Mouse (Mus musculus) ES-Bruce4 (cell line): ENCODE data around the gene Mepe. TPM values are rescaled to one million over a fixed set of nuclear protein-coding genes. Genes with fewer than 3 reads are reported as not detected.

ENCODE experiments used
- H3K27ac ChIP-seq: 2 replicates; pipeline ENCODE4 v1.5.1; 2012; ENCODE audit warnings: low read length, inconsistent platforms; ENCODE audit not compliant: insufficient read depth
- H3K27me3 ChIP-seq: 2 replicates; pipeline ENCODE4 v1.6.1; 2012; ENCODE audit warnings: mild to moderate bottlenecking, low read length, inconsistent platforms; ENCODE audit not compliant: control insufficient read depth, poor library complexity, insufficient read depth, severe bottlenecking
- H3K36me3 ChIP-seq: 2 replicates; pipeline ENCODE4 v1.6.1; 2012; ENCODE audit warnings: inconsistent platforms, mild to moderate bottlenecking, low read length, moderate library complexity; ENCODE audit not compliant: control insufficient read depth, poor library complexity, insufficient read depth, severe bottlenecking
- H3K4me1 ChIP-seq: one replicate; pipeline ENCODE4 v1.8.1; 2011; ENCODE audit warnings: low read length; ENCODE audit not compliant: control insufficient read depth, insufficient read depth
- H3K4me3 ChIP-seq: 2 replicates; pipeline ENCODE4 v1.5.1; 2011; ENCODE audit warnings: low read depth, mild to moderate bottlenecking, low read length
- H3K9ac ChIP-seq: 2 replicates; pipeline ENCODE4 v1.6.1; 2012; ENCODE audit warnings: low read depth, mild to moderate bottlenecking, inconsistent platforms; ENCODE audit not compliant: poor library complexity, severe bottlenecking
- H3K9me3 ChIP-seq: replicated peaks from 2 replicates; pipeline ENCODE4 v1.6.1; 2012; ENCODE audit warnings: mild to moderate bottlenecking, low read length, inconsistent platforms; ENCODE audit not compliant: control insufficient read depth, poor library complexity, insufficient read depth, severe bottlenecking
- CTCF ChIP-seq: IDR thresholded peaks from one replicate; pipeline ENCODE4 v1.8.1; 2011; ENCODE audit warnings: low read depth, low read length
- EP300 ChIP-seq: IDR thresholded peaks from 2 replicates; pipeline ENCODE4 v1.6.1; 2011; ENCODE audit warnings: low read depth, low read length; ENCODE audit not compliant: insufficient read depth
- POLR2A ChIP-seq: IDR thresholded peaks from one replicate; pipeline ENCODE4 v1.8.1; 2011; ENCODE audit warnings: low read length; ENCODE audit not compliant: insufficient read depth
- polyA plus RNA-seq: library from polyadenylated mRNA; stranded (reverse); fragments of >200 nt; gene quantifications from 2 replicates; pipeline ENCODE4 v1.2.4, GENCODE M21; 2011; ENCODE audit warnings: low read depth; ENCODE audit not compliant: missing spikeins, insufficient read depth, insufficient read length

Gene Mepe
- polyA plus RNA-seq = not detected in 2 replicates

GRCm38 (mm10) chr5:104325029-104325428, at the start of gene Mepe:
Gene Mepe, plus strand, starts transcription at chr5:104325329.
- Histone ChIP-seq H3K4me1 (no peaks in the 10 kb centered on the region), H3K9ac (no peak within 1 kb of the TSS)
- TF ChIP-seq CTCF = no peak
- TF ChIP-seq POLR2A = no peak
- TF ChIP-seq EP300 = no peak

GRCm38 (mm10) chr5:104294201-104294600, 30.9 kb upstream of the Mepe start:
- Histone ChIP-seq H3K27ac (no peak overlapping the region), H3K4me3 (no peak overlapping the region), H3K4me1 (no peaks in the 10 kb centered on the region), H3K9me3 (no peaks in the 10 kb centered on the region), H3K36me3 (no peaks in the 10 kb centered on the region), H3K9ac (no peak overlapping the region), H3K27me3 (no peaks in the 10 kb centered on the region; the same call in 1 of the 2 replicates)
- TF ChIP-seq EP300 (no peak), POLR2A (no peak), CTCF (no peak)

More at GRCm38 (mm10) chr5:104325029-104325428, at the start of gene Mepe:
- Histone ChIP-seq H3K27ac (no peak within 1 kb of the TSS), H3K36me3 (no peaks in the 10 kb centered on the region), H3K27me3 (no peaks in the 10 kb centered on the region), H3K4me3 (no peak within 1 kb of the TSS), H3K9me3 (no peaks in the 10 kb centered on the region)

GRCm38 (mm10) chr5:104298994-104299393, 26.1 kb upstream of the Mepe start, which contains the start of gene Ibsp:
Gene Ibsp, plus strand, starts transcription at chr5:104299171.
- no peak for TF ChIP-seq EP300
- no peak for TF ChIP-seq CTCF
- TF ChIP-seq POLR2A = no peak
- no peak within 1 kb of the TSS for H3K4me3 ChIP-seq
- no peaks in the 10 kb centered on the region for H3K36me3 ChIP-seq
- no peaks in the 10 kb centered on the region for H3K27me3 ChIP-seq
- H3K9ac ChIP-seq = no peak within 1 kb of the TSS
- H3K4me1 ChIP-seq = no peaks in the 10 kb centered on the region
- no peak within 1 kb of the TSS for H3K27ac ChIP-seq
- H3K9me3 ChIP-seq = no peaks in the 10 kb centered on the region

- Histone ChIP-seq H3K4me1 (no peaks in the 10 kb centered on the region), H3K9me3 (no peaks in the 10 kb centered on the region; the same call in 1 of the 2 replicates), H3K36me3 (no peaks in the 10 kb centered on the region), H3K4me3 (no peak overlapping the region), H3K27ac (no peak overlapping the region), H3K27me3 (no peaks in the 10 kb centered on the region), H3K9ac (no peak overlapping the region)
- TF ChIP-seq CTCF = no peak
- TF ChIP-seq POLR2A = no peak
- TF ChIP-seq EP300 = no peak
Observed at GRCm38 (mm10) chr5:104314073-104314472, 11.1 kb upstream of the Mepe start.

GRCm38 (mm10) chr5:104326884-104327283, 1.8 kb downstream of the Mepe start:
- H3K9me3 ChIP-seq = no peaks in the 10 kb centered on the region
- no peaks in the 10 kb centered on the region for H3K36me3 ChIP-seq

GRCm38 (mm10) chr5:104327389-104327788, 2.3 kb downstream of the Mepe start:
- TF ChIP-seq EP300 (no peak), POLR2A (no peak)
- H3K4me1 ChIP-seq = no peaks in the 10 kb centered on the region
- H3K9ac ChIP-seq = no peak overlapping the region
- no peaks in the 10 kb centered on the region for H3K9me3 ChIP-seq
- no peaks in the 10 kb centered on the region for H3K27me3 ChIP-seq
- no peaks in the 10 kb centered on the region for H3K36me3 ChIP-seq
- no peak overlapping the region for H3K27ac ChIP-seq
- H3K4me3 ChIP-seq = no peak overlapping the region

More at GRCm38 (mm10) chr5:104326884-104327283, 1.8 kb downstream of the Mepe start:
- Histone ChIP-seq H3K27me3 (no peaks in the 10 kb centered on the region), H3K9ac (no peak overlapping the region), H3K4me3 (no peak overlapping the region), H3K4me1 (no peaks in the 10 kb centered on the region), H3K27ac (no peak overlapping the region)
- TF ChIP-seq POLR2A (no peak), EP300 (no peak), CTCF (no peak)
